Mouse (Mus musculus) embryonic facial prominence, embryonic 11.5 days (tissue): ENCODE measurements around the gene Nkx1-2. TPM values are rescaled to one million over a fixed set of nuclear protein-coding genes. Genes with fewer than 3 reads are reported as not detected.

ENCODE experiments used
- ATAC-seq: fragments of 200-750 bp; cut with Nextera tagmentation; replicated peaks from 2 replicates; pipeline ENCODE4 v1.8.0; 2017; ENCODE audit warnings: low read depth; ENCODE audit not compliant: insufficient number of reproducible peaks, low FRiP score, low TSS enrichment
- DNase-seq: peaks from one replicate; pipeline ENCODE4 v3.0.0-alpha.2; 2015; ENCODE audit warnings: low spot score
- H3K27ac ChIP-seq: fragments of 300-500 bp; sonication (generic); replicated peaks from 2 replicates; pipeline ENCODE4 v1.5.1; 2014; ENCODE audit warnings: mild to moderate bottlenecking, low read depth, low read length, control low read depth
- H3K27me3 ChIP-seq: fragments of 300-500 bp; sonication (generic); 2 replicates; pipeline ENCODE4 v1.6.1; 2014; ENCODE audit warnings: mild to moderate bottlenecking, low read length, moderate library complexity, mixed read lengths; ENCODE audit not compliant: control insufficient read depth, insufficient read depth
- H3K36me3 ChIP-seq: fragments of 300-500 bp; sonication (generic); replicated peaks from 2 replicates; pipeline ENCODE4 v1.6.1; 2014; ENCODE audit warnings: low read depth, mild to moderate bottlenecking, low read length, moderate library complexity, mixed read lengths; ENCODE audit not compliant: control insufficient read depth, insufficient read depth
- H3K4me1 ChIP-seq: fragments of 300-500 bp; sonication (generic); 2 replicates; pipeline ENCODE4 v1.6.1; 2014; ENCODE audit warnings: low read length, mixed read lengths; ENCODE audit not compliant: control insufficient read depth, insufficient read depth
- H3K4me2 ChIP-seq: fragments of 300-500 bp; sonication (generic); 2 replicates; pipeline ENCODE4 v1.6.1; 2014; ENCODE audit warnings: low read depth, mild to moderate bottlenecking, control low read depth, low read length, moderate library complexity
- H3K4me3 ChIP-seq: fragments of 300-500 bp; sonication (generic); 2 replicates; pipeline ENCODE4 v1.5.1; 2014; ENCODE audit warnings: low read depth, low read length, control low read depth
- H3K9ac ChIP-seq: fragments of 300-500 bp; sonication (generic); replicated peaks from 2 replicates; pipeline ENCODE4 v1.6.1; 2014; ENCODE audit warnings: mild to moderate bottlenecking, control low read depth, low read length
- H3K9me3 ChIP-seq: fragments of 300-500 bp; sonication (generic); replicated peaks from 2 replicates; pipeline ENCODE4 v1.6.1; 2016; ENCODE audit warnings: mild to moderate bottlenecking, low read length, inconsistent platforms, mixed read lengths; ENCODE audit not compliant: control insufficient read depth
- WGBS: fragments of 180-500 bp; shearing (Covaris S2); extraction: QIAGEN DNeasy Blood & Tissue Kit; methylation state at CpG from one replicate; pipeline ENCODE4 v1.1.7; 2014; 5-methylcytosine and 5-hydroxymethylcytosine counted together
- polyA plus RNA-seq: library from polyadenylated mRNA; unstranded; fragments of >200 nt; fragmentation: Nextera tagmentation; extraction: Ambion mirVana; gene quantifications from 2 replicates; pipeline ENCODE4 v1.2.1, GENCODE M21; 2014

Gene Nkx1-2
- polyA plus RNA-seq, 1 experiment from 2014 or later = not detected

DNA sequence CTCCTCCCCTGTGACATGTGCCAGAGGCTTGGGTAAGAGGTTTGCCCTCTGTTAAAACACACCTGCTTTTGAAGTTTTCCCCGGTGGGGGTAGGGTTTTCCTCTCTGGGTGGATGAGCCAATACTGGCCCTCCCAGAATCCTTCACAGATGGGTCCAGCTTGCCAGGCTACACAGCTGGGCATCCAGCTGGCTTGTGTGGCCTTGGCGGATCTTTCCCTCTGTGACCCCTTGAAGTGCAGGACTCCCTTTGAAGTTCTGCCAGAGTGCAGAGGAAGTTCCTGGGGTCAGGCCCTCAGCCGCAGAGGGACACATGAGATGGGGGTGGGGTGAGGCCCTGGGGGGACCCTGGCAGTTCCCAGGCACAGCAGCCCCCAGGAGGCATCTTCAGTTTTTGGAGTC is 15.9 kb upstream of the Nkx1-2 start:
- no peaks in the 10 kb centered on the region for H3K27me3 ChIP-seq
- ATAC-seq (no peak), DNase-seq (no peak)
- H3K9me3 ChIP-seq = no peaks in the 10 kb centered on the region
- no peak overlapping the region for H3K27ac ChIP-seq
- no peak overlapping the region for H3K9ac ChIP-seq
- H3K4me2 ChIP-seq = no peak overlapping the region
- WGBS = 8% methylated on average over 3 of the region's 3 CpGs
- no peak overlapping the region for H3K4me3 ChIP-seq
- H3K4me1 ChIP-seq = no peaks in the 10 kb centered on the region
- H3K36me3 ChIP-seq = no peaks in the 10 kb centered on the region

GRCm38 (mm10) chr7:132611530-132611929 is 12.1 kb upstream of the Nkx1-2 start:
- DNase-seq = no peak

DNA sequence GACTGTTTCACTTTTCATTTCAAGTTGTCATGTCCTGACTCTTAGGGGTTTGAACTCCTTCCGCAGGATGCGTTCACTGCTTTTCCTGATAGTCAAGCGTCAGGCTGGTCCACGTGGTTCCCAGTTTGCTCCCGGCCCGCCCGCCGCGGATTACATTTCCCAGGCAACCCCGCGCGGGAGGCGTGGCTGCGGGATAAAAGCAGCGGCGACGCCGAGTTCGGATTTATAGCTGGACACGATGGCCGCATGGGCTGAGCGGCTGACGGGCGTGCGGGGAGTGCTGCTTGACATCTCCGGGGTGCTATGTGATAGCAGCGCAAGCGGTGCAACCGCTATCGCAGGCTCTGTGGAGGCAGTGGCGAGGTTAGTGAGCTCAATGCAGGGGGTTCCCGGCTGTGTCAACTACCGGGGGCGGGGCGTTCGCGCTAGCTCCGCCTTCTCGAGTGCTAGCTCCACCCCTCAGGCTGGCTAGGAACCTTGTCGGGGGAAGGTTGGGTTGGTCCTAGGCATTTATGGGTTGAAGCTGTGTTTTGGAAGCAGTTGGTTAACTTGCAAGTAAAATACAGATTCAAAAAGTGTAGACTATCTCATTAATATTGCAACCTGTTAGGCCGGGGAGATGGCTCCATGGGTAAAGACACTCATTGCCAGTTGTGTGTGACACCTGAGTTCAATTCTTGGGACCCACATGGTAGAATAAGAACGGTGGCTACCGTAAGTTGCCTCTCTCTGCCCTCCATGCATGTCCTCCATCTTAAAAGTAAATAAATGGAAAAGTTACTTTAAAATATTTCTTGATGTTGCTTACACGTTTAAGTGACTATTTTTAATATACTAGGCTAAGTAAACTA is 11.3 kb upstream of the Nkx1-2 start, which contains the start of gene Lhpp:
TSS of gene Lhpp (plus strand) at position 171 of the 851 bp plus-strand sequence.
- Histone ChIP-seq H3K27me3 (no peaks in the 10 kb centered on the region), H3K27ac (no peak within 1 kb of the TSS), H3K4me3 (peak within 1 kb of the TSS; percentile 50), H3K9me3 (no peaks in the 10 kb centered on the region), H3K4me1 (no peaks in the 10 kb centered on the region), H3K36me3 (no peaks in the 10 kb centered on the region), H3K9ac (peak within 1 kb of the TSS; percentile 63), H3K4me2 (peak within 1 kb of the TSS; percentile 59)
- peak; percentile 86 for DNase-seq
- WGBS = 7% methylated on average over 44 of the region's 44 CpGs
- peak; percentile 83 for ATAC-seq

More at GRCm38 (mm10) chr7:132611530-132611929, 12.1 kb upstream of the Nkx1-2 start:
- ATAC-seq = no peak
- no peaks in the 10 kb centered on the region for H3K9me3 ChIP-seq
- no peaks in the 10 kb centered on the region for H3K36me3 ChIP-seq
- no peaks in the 10 kb centered on the region for H3K27me3 ChIP-seq
- no peak overlapping the region for H3K4me2 ChIP-seq
- H3K4me1 ChIP-seq = no peaks in the 10 kb centered on the region
- H3K27ac ChIP-seq = no peak overlapping the region
- no peak overlapping the region for H3K4me3 ChIP-seq
- WGBS = 96% methylated on average over 8 of the region's 8 CpGs
- H3K9ac ChIP-seq = no peak overlapping the region

DNA sequence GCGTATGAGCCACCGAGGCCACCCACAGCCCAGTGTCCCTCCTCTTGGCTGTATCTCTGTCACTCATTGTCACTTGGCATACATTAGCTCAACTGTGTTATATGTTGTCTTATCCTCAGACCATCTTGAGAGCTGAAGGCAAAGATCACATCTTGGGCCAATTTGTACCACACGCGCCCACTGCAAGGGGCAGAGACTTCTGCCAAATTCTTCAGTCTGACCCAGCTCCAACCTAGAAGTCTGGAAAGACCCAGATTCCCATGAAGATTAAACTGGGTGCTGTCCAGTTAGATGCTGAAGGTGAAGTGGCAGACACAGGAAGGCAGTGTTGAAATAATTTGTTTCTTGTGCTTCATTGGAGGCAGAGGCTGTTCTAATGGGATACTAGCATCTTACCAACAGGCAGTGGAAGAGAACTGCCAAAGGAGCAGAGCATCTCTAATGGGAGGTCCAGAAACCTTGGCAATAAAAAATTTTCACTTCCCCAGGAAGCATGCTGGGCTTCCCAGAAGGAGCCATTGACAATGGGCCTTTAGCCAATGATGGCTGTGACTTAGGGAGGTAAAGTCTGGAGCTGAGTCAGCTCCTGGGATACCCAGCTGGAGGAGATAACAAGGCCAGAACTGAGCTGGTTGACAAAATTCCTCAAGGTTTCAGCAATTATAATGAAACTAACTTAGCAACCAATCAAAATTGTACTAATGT is 9.0 kb upstream of the Nkx1-2 start:
- no peak overlapping the region for H3K27ac ChIP-seq
- 92% methylated on average over 4 of the region's 4 CpGs for WGBS
- no peak overlapping the region for H3K4me2 ChIP-seq
- H3K9me3 ChIP-seq = no peaks in the 10 kb centered on the region
- no peak for DNase-seq
- no peak overlapping the region for H3K4me3 ChIP-seq
- no peak for ATAC-seq
- H3K27me3 ChIP-seq = no peaks in the 10 kb centered on the region
- H3K36me3 ChIP-seq = no peaks in the 10 kb centered on the region
- H3K9ac ChIP-seq = no peak overlapping the region
- no peaks in the 10 kb centered on the region for H3K4me1 ChIP-seq

GRCm38 (mm10) chr7:132605689-132606088 is 6.3 kb upstream of the Nkx1-2 start:
- 60% methylated on average over 5 of the region's 5 CpGs for WGBS
- Histone ChIP-seq H3K36me3 (no peaks in the 10 kb centered on the region), H3K4me3 (no peak overlapping the region), H3K27ac (no peak overlapping the region), H3K9ac (no peak overlapping the region), H3K4me1 (no peaks in the 10 kb centered on the region), H3K27me3 (peaks cover 19% of the 10 kb centered on the region), H3K9me3 (no peaks in the 10 kb centered on the region), H3K4me2 (no peak overlapping the region)
- DNase-seq (no peak), ATAC-seq (no peak)

DNA sequence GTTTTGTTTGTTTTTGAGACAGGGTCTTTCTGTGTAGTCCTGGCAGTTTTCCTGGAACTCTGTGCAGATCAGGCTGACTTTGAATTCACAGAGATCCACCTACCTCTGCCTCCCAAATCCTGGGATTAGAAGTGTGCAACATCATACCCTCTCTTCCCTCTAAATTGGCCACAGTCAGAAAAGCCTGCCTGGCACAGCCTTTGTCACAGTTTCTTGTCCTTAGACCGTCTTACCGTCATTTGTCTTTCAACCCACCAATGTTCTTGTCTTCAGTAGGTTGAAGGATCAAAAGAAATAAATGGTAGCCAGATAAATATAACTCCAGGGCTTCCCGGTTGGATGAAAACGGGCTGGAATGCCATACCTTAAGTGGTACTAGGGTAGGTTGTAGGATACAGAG is 5.3 kb upstream of the Nkx1-2 start:
- Histone ChIP-seq H3K4me3 (no peak overlapping the region), H3K36me3 (no peaks in the 10 kb centered on the region), H3K9ac (no peak overlapping the region), H3K4me2 (no peak overlapping the region), H3K27me3 (peaks cover 28% of the 10 kb centered on the region), H3K27ac (no peak overlapping the region), H3K4me1 (no peaks in the 10 kb centered on the region), H3K9me3 (no peaks in the 10 kb centered on the region)
- DNase-seq (no peak), ATAC-seq (no peak)
- 86% methylated on average over 4 of the region's 4 CpGs for WGBS

DNA sequence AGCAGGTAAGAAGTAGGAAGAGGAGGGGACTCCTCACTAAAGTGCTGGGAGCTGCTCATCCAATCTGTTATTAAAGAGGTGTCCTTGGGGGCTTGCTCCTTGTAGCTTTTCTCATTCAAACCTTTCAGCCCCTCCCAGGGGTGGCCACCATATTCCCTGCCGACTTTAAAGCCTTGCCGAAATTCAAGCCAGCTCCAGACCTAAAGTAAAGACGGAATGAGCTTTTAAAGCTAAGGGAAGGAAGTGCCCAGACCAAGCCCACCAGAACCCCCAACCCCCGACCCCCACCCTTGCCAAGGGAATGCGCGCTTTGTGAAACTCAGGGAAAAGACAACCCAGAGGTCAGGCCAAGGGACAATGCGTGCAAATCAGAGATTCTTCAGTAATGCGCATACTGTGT is 1.5 kb upstream of the Nkx1-2 start:
- peaks cover 66% of the 10 kb centered on the region for H3K27me3 ChIP-seq
- no peak overlapping the region for H3K4me2 ChIP-seq
- no peaks in the 10 kb centered on the region; the same call in 1 of the 2 replicates for H3K4me1 ChIP-seq
- WGBS = under 1% methylated on average over 8 of the region's 8 CpGs
- ATAC-seq (no peak), DNase-seq (no peak)
- no peak overlapping the region for H3K4me3 ChIP-seq
- no peak overlapping the region for H3K9ac ChIP-seq
- no peaks in the 10 kb centered on the region for H3K36me3 ChIP-seq
- H3K27ac ChIP-seq = no peak overlapping the region
- H3K9me3 ChIP-seq = no peaks in the 10 kb centered on the region

DNA sequence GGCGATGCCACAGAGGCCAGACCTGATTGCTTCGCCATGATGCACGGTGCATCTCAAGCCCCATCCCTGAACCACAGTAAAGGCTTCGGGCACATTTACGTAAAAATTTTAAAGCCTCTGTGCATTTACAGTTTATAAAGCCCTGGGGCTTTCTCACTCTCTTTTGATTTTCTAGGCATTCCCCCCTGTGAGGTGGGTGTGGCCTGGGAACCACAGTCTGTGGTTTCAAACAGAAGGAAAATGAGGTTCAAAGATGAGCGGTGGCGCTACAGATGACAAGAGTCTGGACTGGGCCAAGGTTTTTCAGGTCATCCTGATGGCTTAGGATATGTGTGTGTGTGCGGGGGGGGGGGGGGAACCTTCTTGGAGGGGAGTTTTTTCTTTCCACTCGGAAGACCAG is 589 bp upstream of the Nkx1-2 start:
- peak overlapping the region; percentile 20 for H3K4me3 ChIP-seq
- ATAC-seq = no peak
- H3K27ac ChIP-seq = no peak overlapping the region
- peak overlapping the region; percentile 42 for H3K4me2 ChIP-seq
- H3K9ac ChIP-seq = no peak overlapping the region
- peak; percentile 35 for DNase-seq
- no peaks in the 10 kb centered on the region for H3K36me3 ChIP-seq
- no peaks in the 10 kb centered on the region; the same call in 1 of the 2 replicates for H3K4me1 ChIP-seq
- H3K27me3 ChIP-seq = peaks cover 70% of the 10 kb centered on the region
- WGBS = under 1% methylated on average over 9 of the region's 9 CpGs
- no peaks in the 10 kb centered on the region for H3K9me3 ChIP-seq
